Mouse (Mus musculus) kidney, adult 9 months (tissue): Measurements from ENCODE around the gene Nlk.
"Not testable (repeated sequence)": the region's sequence is repeated elsewhere in the genome, so short reads cannot be mapped to it uniquely, and the experiment has no call there.

Source experiments
- DNase-seq: peaks from one replicate; pipeline ENCODE4 v3.0.0; 2022

The Nlk gene

DNA sequence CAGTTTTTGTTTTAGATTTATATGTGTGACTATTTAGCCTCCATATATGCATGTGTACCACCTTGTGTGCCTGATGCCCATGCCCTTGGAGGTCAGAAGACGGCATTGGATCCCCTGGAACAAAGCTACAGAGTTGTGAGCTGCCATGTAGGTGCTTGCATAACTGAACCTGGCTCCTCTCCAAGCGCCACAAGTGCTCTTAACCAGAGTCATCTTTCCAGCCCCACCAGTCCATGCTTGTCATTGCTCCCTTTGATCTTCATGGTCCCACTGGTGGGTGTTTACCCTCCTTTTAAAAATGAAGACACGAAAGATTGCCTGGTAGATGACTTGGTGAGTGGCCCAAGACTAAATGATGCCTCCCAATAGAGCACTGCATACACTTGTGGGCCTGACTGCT is 156.8 kb downstream of the Nlk start:
- DNase-seq = no peak

DNA sequence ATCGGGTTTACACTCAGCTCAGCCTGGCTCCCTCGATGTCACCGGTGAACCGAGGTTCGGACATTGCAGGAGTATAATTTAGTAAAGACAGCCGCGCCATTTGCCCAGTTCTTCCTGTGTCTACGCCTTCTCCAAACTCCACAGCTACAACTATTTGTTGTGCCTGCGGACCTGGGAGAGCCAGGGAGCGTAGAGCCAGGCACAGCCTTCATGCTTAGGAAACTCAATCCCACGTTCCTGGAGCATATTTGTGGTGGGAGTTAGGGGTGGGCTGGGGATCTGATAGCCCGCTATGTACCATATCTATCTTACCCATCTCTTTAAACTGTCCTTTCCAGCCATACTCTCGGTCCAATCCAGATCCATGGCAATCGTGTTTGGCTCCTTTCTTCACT is 160.5 kb downstream of the Nlk start:
- no peak for DNase-seq

DNA sequence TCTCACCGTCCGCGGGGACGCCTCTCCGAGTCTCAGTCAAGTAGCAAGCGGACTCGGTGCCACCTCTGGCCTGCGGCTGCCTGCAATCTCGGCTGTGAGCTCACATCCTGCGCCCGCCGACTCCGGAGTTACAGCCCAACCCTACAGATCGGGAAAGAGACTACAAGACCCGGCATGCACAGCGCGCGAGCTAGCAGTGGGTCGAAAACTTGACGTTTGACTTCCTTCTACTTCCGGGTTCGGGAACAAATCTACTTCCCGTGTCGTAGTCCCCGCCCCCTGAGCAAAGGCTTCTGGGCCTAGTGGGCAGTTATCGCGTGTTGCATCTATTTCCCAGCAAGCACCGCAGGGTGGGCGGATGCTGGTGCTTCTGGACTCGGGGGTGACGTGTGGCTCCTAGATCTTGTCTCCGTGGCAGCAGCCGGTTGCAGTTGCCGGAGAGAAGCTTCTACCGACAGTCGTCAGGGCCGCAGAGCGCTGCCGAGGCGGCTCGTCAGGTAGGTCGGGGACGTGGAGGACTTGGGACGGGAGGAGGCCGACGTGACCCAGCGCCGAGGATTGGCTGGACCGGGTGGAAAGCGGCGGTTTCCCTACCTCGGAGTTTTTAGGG is 161.0 kb downstream of the Nlk start, which contains the start of the genes Tnfaip1 and Ift20:
Gene Tnfaip1 (minus strand): TSS at position 253 of the 610 bp plus-strand sequence.
Gene Ift20 (plus strand): TSS at position 282 of the 610 bp plus-strand sequence.
- peak; percentile 99 for DNase-seq

DNA sequence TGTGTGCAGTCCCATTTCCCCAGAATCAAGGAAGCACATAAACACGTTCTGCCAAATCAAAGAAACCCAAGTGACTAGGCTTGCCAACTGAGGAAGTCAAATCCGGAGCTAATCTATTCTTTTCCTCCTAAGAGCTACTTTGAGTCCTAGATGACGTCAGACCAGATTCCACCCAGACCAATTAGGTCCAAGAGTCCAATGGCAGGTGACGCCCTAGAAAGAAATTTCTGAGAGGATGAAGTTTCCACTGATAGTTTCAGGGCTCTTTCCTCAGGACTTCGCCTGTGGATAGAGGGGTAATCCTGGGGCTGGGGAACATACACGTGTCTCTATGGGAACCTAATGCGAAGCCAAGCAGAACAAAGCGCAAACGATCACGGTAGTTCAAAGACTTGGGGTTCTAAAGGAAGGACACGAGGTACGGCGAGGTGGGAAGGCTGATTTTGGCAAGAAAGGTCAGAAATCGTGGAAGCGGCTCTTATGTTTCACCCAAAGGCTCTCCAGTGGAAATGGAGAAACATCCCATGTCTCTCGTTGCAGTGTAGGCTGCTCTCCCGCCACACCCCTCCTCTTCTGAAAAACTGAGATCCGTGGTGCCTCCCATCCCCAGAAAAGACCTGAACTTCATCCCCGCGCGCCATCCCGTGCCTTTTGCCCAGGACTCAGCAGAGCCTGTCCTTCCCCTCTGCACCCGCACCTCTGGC is 161.6 kb downstream of the Nlk start:
- DNase-seq = peak; percentile 82

DNA sequence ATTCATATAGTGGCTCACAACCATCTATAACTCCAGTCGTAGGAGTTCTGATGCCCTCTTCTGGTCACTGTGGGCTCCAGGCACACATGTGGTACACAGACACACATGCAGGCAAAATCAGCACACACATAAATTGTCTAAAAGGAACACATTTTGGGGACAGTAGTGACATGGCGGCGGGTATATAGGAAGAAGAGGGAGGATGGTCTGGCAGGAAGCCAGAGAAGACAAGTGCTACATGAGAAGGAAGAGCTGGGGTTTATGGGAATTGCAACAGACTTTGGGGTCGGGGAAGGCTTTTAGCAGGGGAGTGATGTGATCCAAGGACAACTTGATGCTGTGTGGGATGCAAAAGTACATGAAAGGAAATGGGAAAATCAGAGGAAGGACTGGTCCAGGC is 162.7 kb downstream of the Nlk start:
- no peak for DNase-seq

DNA sequence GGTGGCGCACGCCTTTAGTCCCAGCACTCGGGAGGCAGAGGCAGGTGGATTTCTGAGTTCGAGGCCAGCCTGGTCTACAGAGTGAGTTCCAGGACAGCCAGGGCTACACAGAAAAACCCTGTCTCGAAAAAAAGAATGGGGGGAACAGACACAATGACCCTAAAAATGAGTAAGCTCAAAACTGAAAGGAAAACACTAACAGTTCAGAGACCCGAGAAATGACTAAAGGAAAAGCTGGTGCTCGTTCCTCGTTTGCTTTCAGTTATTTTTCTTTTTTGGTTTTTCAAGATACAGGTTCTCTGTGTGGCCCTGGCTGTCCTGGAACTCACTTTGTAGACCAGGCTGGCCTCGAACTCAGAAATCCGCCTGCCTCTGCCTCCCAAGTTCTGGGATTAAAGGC is 165.7 kb downstream of the Nlk start:
- not testable (repeated sequence) for DNase-seq

DNA sequence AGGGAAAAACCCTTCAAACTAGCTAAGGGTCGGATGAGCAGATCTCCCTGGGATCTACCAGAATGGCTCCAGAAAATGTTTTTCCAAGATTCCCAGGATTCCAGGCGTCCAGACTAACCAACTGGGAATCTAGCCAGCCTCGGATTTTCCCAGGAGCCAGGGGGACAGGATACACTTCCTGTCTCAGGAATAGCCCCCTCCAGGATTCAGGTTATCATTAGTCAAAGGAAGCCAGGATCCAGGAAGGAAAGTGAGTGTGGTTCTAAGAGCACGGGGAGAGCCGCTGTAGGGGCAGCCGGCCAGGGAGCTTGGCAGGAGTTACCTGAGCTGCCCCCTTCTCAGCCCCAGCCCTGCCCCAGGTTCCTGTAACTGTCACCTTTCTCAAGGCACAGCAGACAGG is 166.1 kb downstream of the Nlk start:
- peak; percentile 78 for DNase-seq

DNA sequence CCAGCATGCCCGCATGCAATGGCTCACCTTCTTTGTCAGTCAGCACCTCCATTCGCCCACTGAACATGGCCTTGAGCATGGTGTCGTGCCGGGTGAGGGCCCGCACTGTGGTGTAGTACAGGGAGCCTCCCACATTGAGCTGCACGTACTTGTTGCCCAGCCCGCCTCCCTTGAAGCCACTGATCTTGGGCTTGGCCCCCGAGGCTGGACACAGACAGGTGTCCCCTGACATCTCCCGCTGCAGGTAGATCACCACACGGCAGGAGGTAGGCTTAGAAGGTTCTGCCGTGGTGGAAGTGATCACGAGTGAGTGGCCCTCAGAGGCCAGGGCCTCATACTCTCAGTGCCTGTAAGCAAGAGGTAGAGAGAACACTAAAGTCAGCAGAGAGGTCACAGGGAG is 167.2 kb downstream of the Nlk start:
- DNase-seq = no peak

DNA sequence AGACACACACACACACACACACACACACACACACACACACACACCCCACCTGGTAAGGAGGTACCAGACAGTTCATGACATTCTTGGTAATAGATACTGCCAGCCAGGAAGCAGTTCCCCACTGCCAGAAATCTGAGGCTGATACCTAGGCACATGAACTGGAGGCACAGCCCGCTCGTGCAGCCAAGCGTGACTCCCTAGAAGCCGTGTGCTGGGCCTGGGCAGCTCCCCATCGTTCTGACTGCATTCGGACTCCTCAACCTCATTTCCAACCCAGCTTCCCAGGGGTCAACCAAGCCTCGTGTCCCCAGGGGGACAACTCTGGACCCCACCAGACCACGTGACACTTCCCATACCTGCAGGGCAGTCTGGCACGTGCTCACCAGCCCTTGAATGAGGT is 168.5 kb downstream of the Nlk start:
- DNase-seq = no peak

DNA sequence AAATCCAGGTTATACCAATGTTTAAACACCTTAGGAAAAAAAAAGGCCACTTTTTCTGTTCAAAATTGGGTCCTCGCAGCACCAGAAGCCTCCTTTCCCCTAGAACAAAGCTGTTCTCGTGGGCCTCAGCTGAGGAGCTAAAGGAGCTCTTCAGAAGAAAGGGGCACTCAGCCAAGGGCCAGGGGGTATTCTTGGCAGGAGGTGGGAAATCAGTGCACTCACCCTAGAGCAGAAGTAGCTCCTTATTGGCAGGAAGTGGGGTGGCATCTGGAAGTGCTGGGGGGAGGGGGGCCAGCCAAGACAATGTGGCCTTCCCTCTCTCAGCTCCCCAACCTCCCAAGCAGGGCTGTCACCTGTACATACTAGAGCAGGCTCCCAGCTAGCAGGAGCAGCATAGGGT is 172.3 kb downstream of the Nlk start:
- DNase-seq = no peak

DNA sequence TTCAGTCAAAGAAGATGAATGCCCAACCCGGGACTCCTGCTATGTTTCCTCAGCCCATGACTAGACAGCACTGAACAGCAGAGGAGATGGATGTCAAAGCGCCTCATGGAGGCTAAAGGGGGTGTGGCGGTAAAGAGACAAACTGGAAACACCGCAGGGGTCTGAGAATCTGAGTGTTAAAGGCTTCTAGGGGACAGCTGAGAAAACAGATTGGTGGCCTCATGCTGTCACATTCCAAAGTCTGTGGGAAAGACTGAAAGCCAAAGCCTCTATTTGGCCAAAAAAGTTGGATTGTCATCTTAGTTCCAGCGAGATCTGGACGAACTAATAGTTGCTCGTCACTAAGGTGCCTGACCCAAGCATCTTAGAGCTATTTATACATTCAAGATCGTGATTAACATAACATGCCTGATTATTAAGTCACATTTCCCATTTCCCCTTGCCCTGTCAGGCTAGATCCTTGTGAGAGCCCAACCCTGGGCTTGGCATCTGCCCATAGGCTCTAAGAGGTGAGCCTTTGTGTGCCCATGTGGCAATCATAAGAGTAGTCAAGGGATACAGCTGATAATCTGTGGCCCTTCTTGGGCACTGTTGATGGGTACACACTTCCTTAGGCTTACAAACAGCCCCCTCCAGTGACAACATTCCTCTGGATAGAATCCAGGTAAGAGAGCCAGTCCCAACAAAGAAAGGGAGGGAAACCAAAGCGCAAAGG is 173.8 kb downstream of the Nlk start:
- DNase-seq = no peak

DNA sequence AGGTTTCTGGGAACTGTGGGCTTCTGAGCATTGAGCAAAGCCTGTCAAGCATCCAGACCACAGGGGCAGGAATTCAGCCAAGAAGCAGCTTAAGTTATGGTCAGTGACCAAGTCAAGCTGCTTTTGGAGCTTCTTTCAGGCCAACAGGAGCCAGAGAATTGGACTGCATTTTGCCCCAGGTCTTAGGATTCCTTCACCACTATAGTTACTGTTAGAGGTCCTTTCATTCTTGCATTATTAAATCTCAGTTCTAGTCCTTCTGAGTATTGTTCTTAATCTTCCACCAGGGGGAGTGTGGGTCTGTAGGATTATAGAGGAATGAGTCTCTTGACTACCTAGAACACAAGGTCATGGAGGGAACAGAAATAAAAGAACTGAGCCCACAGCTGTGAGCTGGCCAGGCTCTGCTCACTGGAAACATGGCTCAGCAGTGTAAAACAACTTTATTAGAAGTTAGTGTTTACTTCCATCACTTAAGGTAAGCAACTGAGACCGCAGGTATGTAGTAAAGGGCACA is 174.6 kb downstream of the Nlk start:
- peak; percentile 62 for DNase-seq

DNA sequence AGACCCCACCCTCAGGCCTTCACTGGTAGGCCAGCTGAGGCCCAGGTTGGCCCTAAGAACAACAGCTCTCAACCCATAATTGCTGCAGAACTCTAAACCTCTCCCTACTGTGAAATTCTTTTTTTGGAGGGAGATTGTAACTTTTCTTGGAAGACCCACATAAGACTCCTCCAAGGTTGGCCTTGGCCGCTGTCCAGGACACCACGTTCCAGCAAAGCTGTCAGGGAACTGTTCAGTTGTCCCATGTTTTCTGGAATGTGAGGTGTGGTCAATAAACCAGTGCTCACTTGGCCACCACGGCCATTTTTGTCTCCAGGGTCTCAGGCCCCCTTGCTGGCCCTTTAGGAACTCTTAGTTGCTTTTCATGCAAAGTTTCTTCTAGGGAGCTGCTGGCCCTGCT is 175.3 kb downstream of the Nlk start:
- DNase-seq = no peak

DNA sequence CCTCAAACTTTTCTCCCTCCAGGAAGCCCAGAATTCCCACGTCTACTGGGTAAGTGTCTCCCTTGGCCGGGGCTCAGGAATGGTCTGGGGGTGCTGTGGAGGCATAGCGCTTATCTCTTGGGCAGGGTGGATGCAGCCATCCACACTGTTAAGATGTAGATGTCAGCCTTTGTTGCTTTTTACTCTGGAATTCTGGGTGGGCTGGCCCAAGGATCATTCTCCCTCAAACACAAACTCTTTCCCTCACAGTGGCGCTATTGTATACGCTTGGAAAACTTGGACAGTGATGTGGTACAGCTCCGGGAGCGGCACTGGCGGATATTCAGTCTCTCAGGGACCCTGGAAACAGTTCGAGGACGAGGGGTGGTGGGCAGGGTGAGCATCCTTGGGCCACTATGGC is 178.2 kb downstream of the Nlk start:
- no peak for DNase-seq
